Mouse (Mus musculus): ENCODE measurements at regions not wholly inside any gene's neighbourhood (a gene's known extent, or its start where the extent isn't known, plus 50 kb on each side); places are given as distances from the start of the nearest gene placed in this dataset.

DNA sequence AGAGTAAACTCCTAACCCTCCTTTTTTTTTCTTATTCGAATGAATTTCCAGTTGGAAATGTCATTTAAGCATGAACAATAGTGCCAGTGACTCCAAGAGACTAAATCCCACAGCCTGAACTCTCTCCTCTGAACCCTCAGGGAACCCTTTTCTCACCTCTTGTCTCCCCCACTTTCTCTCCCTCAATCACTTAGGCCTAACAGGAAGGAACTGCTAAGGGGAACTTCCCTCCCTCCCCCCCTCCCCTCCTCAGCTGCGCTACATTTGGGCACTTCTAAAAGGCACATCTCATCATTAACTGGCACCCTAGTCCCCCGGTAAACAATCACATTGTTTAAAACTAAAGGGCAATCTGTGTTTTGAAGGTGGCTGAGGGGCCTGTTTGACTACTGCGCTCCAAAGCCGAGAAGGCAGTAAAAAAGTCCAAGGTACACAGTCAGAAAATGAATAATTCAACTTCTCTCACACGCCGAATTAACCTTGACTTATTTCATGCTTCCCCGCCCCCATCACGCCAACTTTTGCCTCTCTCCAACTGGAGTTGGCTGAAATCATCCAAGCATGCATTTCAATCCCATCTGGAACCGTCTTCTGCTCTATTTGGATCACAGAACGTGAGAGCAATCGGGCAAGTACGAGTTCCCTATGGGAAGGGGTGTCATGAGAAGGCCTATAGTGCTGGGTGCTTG, 71.2 kb upstream of the Klf7 start:
- TF ChIP-seq NRF1 (IDR thresholded peaks at IDR 0.05; ENCODE audit: insufficient read depth, low read depth, low read length, poor library complexity, severe bottlenecking) (no peak), EP300 (IDR thresholded peaks at IDR 0.05; ENCODE audit: low read depth in 1 of 2, low read length in 2 of 2) (no peak)
